Mouse (Mus musculus) erythroblast, embryonic 14.5 days (primary cell): ENCODE measurements around the gene Ccr7.

ENCODE experiments used
- GATA1 ChIP-seq: IDR thresholded peaks from 2 replicates; pipeline ENCODE4 v1.6.1; 2012; ENCODE audit warnings: low read length, inconsistent platforms, mixed read lengths
- TAL1 ChIP-seq: IDR thresholded peaks from 3 replicates; pipeline ENCODE4 v1.6.1; 2012; ENCODE audit warnings: low read length, inconsistent platforms, mixed read lengths

DNA sequence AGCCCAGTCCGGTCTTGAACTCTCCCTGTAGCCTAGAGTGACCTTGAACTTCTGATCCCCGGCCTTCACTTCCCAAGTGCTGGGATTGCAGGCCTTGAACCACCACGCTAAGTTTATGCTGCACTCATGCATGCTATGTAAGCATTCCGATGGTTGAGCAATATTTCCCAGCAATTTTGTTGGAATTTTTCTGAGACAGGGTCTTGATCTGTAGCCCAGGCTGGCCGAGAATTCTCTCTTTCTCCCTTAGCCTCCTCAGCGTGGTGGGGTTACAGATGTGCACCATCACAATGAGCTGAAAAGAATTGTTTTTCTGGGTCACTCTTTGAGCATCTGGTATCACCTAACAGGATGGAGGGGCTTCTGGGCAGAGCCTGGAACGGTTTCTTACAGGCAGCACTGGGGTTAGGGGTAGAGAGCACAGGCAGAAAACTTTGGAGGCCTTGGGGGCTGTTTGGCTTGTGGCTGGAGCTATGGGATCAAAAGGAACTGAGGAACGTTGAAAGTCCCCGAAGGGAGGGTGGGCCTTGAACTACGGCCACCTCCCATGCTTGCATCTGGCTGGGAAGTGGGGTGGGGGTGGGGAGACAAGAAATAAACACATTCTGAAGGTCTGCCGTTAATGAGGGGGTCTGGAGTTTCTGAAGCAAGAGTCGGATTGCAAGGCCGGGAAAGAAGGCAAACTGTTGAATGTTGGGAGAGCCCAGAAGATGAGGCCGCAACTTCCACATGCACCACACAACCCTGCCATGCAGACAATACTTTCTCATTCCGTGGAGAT is 20.4 kb downstream of the Ccr7 start:
- no peak for TF ChIP-seq TAL1
- TF ChIP-seq GATA1: no peak
